Comparison of ENCODE assay signal across 9 mouse cellular contexts in genomic region chr16:17914307-17915249, GRCm38 (mm10). TPM values are rescaled to one million over a fixed set of nuclear protein-coding genes. Genes with fewer than 3 reads are reported as not detected.
A peak's percentile ranks its signal among the peaks of the same experiment; 100 is the strongest.
DNase-seq lines count a peak whose midpoint lies in the region; ATAC-seq and TF ChIP-seq lines count a peak whose summit lies in the region.
"Had no signal": no experiment of that assay in that cellular context is flagged by ENCODE, and none has a peak within 500 bp of the region (broad histone marks: within the 10 kb centered on the region; RNA-seq: fewer than 3 reads in every experiment).

TSS of gene Gsc2 (minus strand) at chr16:17915059.

- peak within 1 kb of the TSS; percentile 59 for H3K4me3 ChIP-seq in heart, embryonic 10.5 days
- peak within 1 kb of the TSS; percentile 83 for H3K4me3 ChIP-seq in E14TG2a.4 (replicated peaks; ENCODE audit: low read length)
- peak within 1 kb of the TSS; percentile 49 for H3K4me3 ChIP-seq in forebrain, embryonic 10.5 days
- H3K4me3 ChIP-seq in limb, embryonic 14.5 days (replicated peaks; ENCODE audit: low read length): peak within 1 kb of the TSS; percentile 41
- peak within 1 kb of the TSS; percentile 34 for H3K4me3 ChIP-seq in neural tube, embryonic 13.5 days

- H3K27me3 ChIP-seq in heart, embryonic 10.5 days (ENCODE audit: insufficient read depth, poor library complexity, severe bottlenecking): peaks cover 77% of the 10 kb centered on the region
- peaks cover 70% of the 10 kb centered on the region for H3K27me3 ChIP-seq in E14TG2a.4 (ENCODE audit: insufficient read depth, low read length)
- peaks cover 81% of the 10 kb centered on the region for H3K27me3 ChIP-seq in forebrain, embryonic 10.5 days (ENCODE audit: poor library complexity, severe bottlenecking)
- H3K27me3 ChIP-seq in limb, embryonic 14.5 days (ENCODE audit: control insufficient read depth, insufficient read depth, low read length): peaks cover 55% of the 10 kb centered on the region
- H3K27me3 ChIP-seq in neural tube, embryonic 13.5 days: peaks cover 77% of the 10 kb centered on the region

- no peaks in the 10 kb centered on the region for H3K36me3 ChIP-seq in heart, embryonic 10.5 days
- no peaks in the 10 kb centered on the region for H3K36me3 ChIP-seq in E14TG2a.4 (ENCODE audit: insufficient read depth, low read length)
- 0 out of 2 replicates have a peak, but pooled peaks cover 4% of the 10 kb centered on the region for H3K36me3 ChIP-seq in forebrain, embryonic 10.5 days (replicated peaks)
- no peaks in the 10 kb centered on the region for H3K36me3 ChIP-seq in limb, embryonic 14.5 days (ENCODE audit: control insufficient read depth, insufficient read depth, low read length)
- H3K36me3 ChIP-seq in neural tube, embryonic 13.5 days: no peaks in the 10 kb centered on the region

- H3K4me2 ChIP-seq in limb, embryonic 14.5 days (replicated peaks; ENCODE audit: low read depth, low read length, severe bottlenecking): peak within 1 kb of the TSS; percentile 65
- peak within 1 kb of the TSS; percentile 56 for H3K4me2 ChIP-seq in neural tube, embryonic 13.5 days

- peaks cover 21% of the 10 kb centered on the region for H3K4me1 ChIP-seq in heart, embryonic 10.5 days
- H3K4me1 ChIP-seq in E14TG2a.4 (replicated peaks; ENCODE audit: low read depth, low read length): peaks cover 33% of the 10 kb centered on the region
- H3K4me1 ChIP-seq in forebrain, embryonic 10.5 days: peaks cover 22% of the 10 kb centered on the region
- H3K4me1 ChIP-seq in limb, embryonic 14.5 days (ENCODE audit: control insufficient read depth, insufficient read depth, low read length): peaks cover 7% of the 10 kb centered on the region
- H3K4me1 ChIP-seq in neural tube, embryonic 13.5 days (replicated peaks): peaks cover 22% of the 10 kb centered on the region

- no peaks in the 10 kb centered on the region for H3K9me3 ChIP-seq in heart, embryonic 10.5 days
- no peaks in the 10 kb centered on the region for H3K9me3 ChIP-seq in E14TG2a.4 (ENCODE audit: low read length)
- no peaks in the 10 kb centered on the region for H3K9me3 ChIP-seq in forebrain, embryonic 10.5 days
- H3K9me3 ChIP-seq in limb, embryonic 14.5 days (ENCODE audit: control insufficient read depth, low read length): no peaks in the 10 kb centered on the region
- H3K9me3 ChIP-seq in neural tube, embryonic 13.5 days: no peaks in the 10 kb centered on the region

- ATAC-seq in limb, embryonic 14.5 days (ENCODE audit: low FRiP score, low read depth): no peak
- no peak for ATAC-seq in neural tube, embryonic 13.5 days (ENCODE audit: low read depth)

- no peak for TF ChIP-seq POLR2A in limb, embryonic 14.5 days (IDR thresholded peaks at IDR 0.05; ENCODE audit: borderline replicate concordance, extremely low read depth, insufficient read depth, insufficient read length)

- no peak for TF ChIP-seq CTCF in E14TG2a.4 (conservative IDR thresholded peaks at IDR 0.05; ENCODE audit: low read length)

- H3K9ac ChIP-seq in limb, embryonic 14.5 days (ENCODE audit: low read depth, low read length, severe bottlenecking): peak within 1 kb of the TSS; percentile 44
- peak within 1 kb of the TSS; percentile 54 for H3K9ac ChIP-seq in neural tube, embryonic 13.5 days

- WGBS in heart, embryonic 10.5 days: under 1% methylated on average over 102 of the region's 106 CpGs
- under 1% methylated on average over 104 of the region's 106 CpGs for WGBS in forebrain, embryonic 10.5 days
- WGBS in limb, embryonic 14.5 days: under 1% methylated on average over 93 of the region's 106 CpGs
- WGBS in neural tube, embryonic 13.5 days: under 1% methylated on average over 106 of the region's 106 CpGs

- H3K27ac ChIP-seq in heart, embryonic 10.5 days: 0 out of 2 replicates have a peak within 1 kb of the TSS, but pooled peaks have one; percentile 17
- H3K27ac ChIP-seq in forebrain, embryonic 10.5 days: peak within 1 kb of the TSS; percentile 53; the same call in 1 of the 2 replicates
- H3K27ac ChIP-seq in limb, embryonic 14.5 days (replicated peaks; ENCODE audit: low read depth, low read length): no peak within 1 kb of the TSS
- no peak within 1 kb of the TSS for H3K27ac ChIP-seq in neural tube, embryonic 13.5 days (replicated peaks)

- DNase-seq in heart, embryonic 10.5 days (ENCODE audit: low spot score): no peak
- DNase-seq in heart, adult 11 months: no peak
- DNase-seq in forebrain, embryonic 10.5 days (ENCODE audit: extremely low spot score, low spot score): peak; percentile 44
- no peak for DNase-seq in limb, embryonic 14.5 days (ENCODE audit: low spot score)
- DNase-seq in left cerebral cortex, adult 11 months (ENCODE audit: low spot score): no peak
- no peak for DNase-seq in gastrocnemius, postnatal 25 days

RNA-seq across cellular contexts. Expression of gene Gsc2, which starts in this region (rescaled TPM):
- 0.20 and 0.44 TPM in 2 replicates for polyA plus RNA-seq in heart, embryonic 10.5 days (2016; fragmentation: Nextera tagmentation; extraction: Ambion mirVana)
- 0.43 TPM in 1 of 2 replicates, not detected in the other for polyA plus RNA-seq in forebrain, embryonic 10.5 days (2016; fragmentation: Nextera tagmentation; extraction: Ambion mirVana)
- polyA plus RNA-seq in limb, embryonic 14.5 days (2012; rRNA removed): 0.10 TPM in 1 of 2 replicates, not detected in the other
- polyA plus RNA-seq in limb, embryonic 14.5 days (2014; fragmentation: Nextera tagmentation; extraction: Ambion mirVana): not detected in 2 replicates
- not detected in 2 replicates for polyA plus RNA-seq in neural tube, embryonic 13.5 days (2015; fragmentation: Nextera tagmentation; extraction: Ambion mirVana)
- total RNA-seq in gastrocnemius, postnatal 25 days (2021): not detected
- total RNA-seq: left cerebral cortex, adult 18-20 months had no signal

Comparison
In these comparisons a context has a peak if more than half of its experiments do, and no peak if none do; other contexts are left out.
1. Peak in DNase-seq, H3K4me3 ChIP-seq and H3K27ac ChIP-seq in forebrain, embryonic 10.5 days; RNA of the gene not detected or under 1 TPM.